Mouse (Mus musculus) heart, adult 9 months (tissue): ENCODE data around the gene Galnt6.
"Not testable (repeated sequence)": the region's sequence is repeated elsewhere in the genome, so short reads cannot be mapped to it uniquely, and the experiment has no call there.

Experiments used
- DNase-seq, 2 experiments: peaks; one replicate each; pipeline ENCODE4 v3.0.0; 2022; ENCODE audit warnings: low spot score in 2 of 2

The Galnt6 gene

DNA sequence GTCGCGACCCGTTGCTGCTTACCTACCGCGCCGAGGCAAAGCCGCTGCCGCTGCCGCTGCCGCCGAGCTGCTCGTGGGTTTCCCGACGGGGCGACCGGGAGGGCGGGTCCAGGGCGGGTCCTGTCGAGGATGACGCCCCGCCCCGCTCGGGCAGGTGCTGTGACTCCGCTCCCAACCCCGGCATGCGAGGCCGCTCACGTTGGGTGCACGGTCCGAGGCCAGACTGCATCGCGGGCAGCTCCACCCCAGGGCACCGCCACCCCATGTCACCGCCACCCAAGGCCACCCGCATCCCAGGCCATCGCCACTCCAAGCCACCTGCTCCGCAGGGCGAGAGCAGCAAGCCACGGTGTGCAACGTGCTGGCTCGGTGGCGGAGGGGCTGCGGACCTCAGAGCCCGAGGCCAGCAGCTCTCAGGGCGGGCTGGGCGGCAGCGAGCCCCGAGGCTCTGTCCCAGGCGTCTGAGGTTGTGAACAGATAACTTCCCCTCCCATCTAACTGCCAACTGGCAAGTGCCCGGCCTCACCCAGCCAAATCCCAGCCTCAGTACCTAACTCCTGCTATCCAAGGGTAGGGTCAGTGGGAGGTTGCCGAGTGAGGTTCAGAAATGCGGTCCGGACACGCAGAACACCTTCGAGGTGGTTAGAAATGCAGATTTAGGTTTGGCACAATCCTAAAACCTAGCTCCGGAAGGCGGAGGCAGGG, at the start of gene Galnt6:
Gene Galnt6 (minus strand): TSS at position 96 of the 705 bp plus-strand sequence.
- DNase-seq = no peak

GRCm38 (mm10) chr15:100777020-100778016, 48.1 kb upstream of the Galnt6 start:
- no peak for DNase-seq

- DNase-seq = no peak
Measured at GRCm38 (mm10) chr15:100776424-100776823, 47.2 kb upstream of the Galnt6 start.

DNA sequence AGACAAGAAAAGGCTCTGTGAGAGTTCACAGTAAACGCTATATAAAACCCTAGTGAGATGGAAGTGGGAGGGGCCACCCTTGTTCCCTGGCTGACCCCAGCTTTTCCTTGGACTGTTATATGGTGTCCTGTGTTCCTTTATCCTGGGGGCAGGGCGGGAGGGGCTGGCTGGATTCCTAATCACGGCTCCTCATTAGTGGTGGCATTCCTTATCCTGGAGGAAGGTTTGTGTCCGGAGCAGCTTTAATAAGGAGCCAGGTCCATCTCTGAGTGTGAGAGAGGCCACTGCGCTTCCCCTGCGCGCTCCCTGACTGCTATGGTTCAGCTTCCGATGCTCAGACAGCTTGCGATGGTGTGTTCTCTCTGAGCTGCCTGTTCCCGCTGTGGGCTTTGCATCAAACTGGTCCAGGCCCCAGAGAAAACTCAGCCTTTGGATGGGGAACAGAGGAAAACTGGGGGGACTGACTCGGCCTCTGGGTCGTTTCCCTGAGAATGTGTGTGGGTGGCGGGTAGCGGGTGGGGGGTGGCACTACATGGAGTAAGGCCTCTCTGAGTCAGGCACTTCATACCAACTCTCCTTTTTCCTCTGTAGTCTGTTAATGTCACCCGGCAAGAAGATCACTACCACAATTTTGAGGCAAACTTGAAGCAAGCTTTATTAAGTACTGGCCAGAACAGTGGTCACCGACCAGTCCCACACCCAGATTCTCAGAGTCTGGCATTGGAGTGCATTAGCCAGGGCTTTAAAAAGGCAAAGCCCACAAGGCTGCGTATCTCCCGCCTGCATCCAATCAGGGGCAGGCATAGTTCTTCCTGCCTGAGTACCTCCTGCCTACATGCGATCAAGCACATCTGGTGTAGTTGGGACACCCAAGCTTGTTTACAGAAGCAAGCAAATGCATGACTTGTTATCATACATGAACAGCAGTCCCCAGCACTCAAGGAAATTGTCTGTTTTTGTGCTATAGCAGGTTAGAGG, 46.3 kb upstream of the Galnt6 start:
- DNase-seq = no peak

- not testable (repeated sequence) for DNase-seq
Measured at GRCm38 (mm10) chr15:100773859-100774258, 44.7 kb upstream of the Galnt6 start.

DNA sequence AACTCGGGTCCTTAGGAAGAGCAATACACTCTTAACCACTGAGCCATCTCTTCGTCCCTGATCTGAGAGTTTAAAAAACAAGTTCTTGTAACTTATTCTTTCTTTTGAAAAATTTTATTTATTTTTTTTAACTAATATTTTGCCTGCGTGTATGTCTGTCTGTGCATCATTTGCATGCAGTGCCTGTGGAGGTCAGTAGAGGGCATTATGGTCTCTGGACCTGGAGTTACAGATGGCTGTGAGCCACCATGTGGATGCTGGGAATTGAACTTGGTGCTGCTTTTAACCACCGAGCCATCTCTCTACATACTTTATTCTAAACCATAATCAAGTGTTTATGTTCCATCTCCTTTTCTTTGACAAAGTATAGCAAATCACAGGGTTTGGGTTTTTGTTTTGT, 43.5 kb upstream of the Galnt6 start:
- DNase-seq = no peak

DNA sequence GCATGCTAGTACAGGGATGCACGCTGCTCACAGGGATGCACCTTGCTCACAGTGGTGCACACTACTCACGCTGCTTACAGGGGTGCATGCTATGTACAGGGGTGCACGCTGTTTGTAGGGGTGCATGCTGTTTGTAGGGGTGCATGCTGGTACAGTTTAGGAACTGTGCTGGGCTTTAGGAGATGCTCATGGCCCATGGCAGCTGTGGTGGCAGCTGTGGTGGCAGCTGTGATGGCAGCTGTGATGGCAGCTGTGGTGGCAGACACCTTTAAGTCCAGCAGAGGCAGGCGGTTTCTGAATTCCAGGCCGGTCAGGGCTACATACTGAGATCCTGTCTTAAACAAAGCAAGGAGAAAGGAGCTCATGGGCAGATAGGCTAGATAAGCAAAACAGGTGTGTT, 41.2 kb upstream of the Galnt6 start:
- no peak for DNase-seq

DNA sequence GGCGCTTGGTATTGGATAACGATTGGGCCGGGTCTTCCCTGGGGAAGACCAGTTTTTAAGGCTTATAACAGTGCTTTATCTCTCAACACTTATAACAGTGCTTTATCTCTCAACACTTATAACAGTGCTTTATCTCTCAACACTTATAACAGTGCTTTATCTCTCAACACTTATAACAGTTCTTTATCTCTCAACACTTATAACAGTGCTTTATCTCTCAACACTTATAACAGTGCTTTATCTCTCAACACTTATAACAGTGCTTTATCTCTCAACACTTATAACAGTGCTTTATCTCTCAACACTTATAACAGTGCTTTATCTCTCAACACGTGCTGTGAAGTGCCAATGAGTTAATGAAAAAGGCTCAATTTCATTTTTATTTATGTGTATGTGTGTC, 39.8 kb upstream of the Galnt6 start:
- DNase-seq = not testable (repeated sequence)

DNA sequence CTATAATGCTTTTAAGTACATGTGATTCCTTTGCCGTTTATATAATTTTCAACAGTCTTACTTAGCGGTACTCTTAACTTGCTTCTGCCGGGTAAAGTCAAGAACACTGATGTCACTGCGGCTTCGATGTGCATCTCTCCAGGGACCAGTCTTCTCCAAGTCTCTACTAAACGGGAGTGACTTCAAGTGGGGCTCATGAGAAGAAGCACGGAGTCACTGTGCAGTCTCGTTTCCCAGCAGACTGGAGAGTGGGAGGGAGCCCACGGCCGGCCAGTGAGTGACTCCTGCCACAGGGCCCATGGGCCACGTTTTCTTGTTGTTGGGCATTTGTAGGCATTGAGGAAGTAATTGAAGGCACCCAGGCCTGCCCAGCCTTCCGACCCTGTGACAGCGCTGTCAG, 38.7 kb upstream of the Galnt6 start:
- DNase-seq = no peak

DNA sequence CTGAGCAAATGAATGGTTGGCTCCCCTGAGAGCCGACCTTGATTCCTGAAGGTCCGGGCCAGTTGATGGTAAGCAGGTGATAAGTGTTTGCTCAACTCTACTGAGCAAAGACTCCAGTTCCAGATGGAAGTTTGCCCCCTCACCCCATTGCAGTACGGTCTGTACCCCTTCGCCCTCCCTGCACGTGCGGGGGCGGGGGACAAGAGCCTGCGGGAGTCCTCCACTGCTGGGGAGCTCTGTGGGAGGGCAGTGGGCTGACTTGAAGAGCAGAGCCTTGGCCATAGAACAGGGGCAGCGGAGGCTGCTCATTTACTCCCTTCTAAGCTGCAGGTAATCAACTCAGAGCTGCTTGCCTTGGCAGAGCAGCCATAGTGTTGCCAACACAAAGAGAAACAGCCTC, 37.6 kb upstream of the Galnt6 start:
- no peak for DNase-seq

GRCm38 (mm10) chr15:100764163-100764951, 35.2 kb upstream of the Galnt6 start:
- DNase-seq = no peak

GRCm38 (mm10) chr15:100762649-100763048, 33.5 kb upstream of the Galnt6 start:
- DNase-seq = no peak

DNA sequence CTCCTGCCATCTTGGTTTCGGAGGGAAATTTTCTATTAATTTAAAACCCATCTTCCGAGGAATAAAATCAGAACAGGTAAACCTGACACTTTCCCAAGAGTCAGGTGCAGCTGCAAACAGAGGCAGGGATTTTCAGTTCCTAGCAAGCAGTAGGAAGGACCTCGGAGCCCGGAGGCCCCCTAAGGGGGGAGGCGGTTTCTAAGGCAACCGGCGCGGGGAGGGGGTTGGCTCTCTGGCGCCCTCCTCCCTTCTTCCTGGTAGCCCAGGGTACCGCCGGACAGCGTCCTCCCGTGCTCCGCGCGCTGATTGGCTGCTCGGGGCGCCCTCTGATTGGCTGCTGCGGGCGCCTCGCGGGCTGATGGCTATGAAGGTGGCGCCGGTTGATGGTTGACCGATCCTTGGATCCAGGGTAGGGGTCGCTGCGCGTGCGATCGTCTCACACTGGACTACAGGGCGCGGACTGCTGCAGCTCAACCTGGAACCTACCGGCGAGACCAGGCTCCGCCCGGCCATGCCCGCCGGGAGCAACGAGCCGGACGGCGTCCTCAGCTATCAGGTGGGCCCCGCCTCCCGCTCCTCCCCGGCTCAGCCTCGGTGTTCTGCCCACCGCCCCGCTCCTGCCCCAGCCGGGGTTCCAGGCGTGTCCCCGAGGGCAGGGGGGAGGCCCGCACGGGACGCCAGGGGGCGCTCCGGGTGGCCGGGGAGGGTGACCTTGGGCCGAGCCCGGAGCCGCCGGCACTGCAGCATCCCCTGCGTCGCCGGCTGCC, 32.4 kb upstream of the Galnt6 start, which contains the start of gene Slc4a8:
Gene Slc4a8 (plus strand): TSS at position 329 of the 767 bp plus-strand sequence.
- DNase-seq = peak; percentile 84 to 91

DNA sequence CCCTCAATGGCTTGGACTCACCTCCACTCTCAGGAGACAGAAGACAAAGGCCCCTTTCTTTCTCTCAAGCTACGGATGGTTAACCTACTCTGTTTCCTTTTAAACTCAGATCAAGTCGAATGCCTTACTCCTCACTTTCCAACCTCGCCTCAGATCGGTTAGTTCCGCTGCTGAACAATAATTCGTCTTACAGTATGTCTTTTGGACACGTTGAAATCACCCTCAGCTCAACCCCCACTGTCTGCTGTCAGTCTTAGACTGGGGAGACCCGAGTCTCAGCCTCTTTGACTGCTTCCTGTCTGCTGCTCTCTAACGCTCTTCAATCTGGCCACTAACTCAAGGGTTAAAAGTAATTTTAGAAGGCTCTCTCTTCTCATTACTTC, 31.9 kb upstream of the Galnt6 start:
- no peak for DNase-seq

GRCm38 (mm10) chr15:100759286-100759685, 30.1 kb upstream of the Galnt6 start:
- DNase-seq = no peak

DNA sequence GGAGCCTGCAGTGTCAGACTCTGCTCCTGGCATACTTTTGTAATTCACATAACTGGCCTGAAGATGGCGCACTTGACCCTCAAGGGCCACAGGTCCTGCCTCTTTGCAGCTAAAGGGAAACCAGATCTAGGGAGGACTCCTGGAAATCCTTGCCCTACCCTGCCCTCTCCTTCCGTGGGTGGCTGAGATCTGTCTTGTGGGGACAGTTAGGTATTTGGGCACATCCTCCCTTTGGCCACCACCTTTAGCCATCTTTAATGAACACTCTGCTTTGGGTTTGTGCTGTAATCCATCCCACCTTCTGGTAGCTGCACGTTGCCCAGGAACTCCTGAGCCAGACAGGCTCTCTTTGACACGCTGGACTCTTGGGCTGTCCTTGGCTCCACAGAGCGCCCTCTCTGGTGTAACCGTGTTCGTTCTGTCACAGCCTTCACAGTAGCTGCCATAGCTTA, 28.4 kb upstream of the Galnt6 start:
- DNase-seq = no peak

- no peak for DNase-seq
Measured at GRCm38 (mm10) chr15:100755881-100756624, 26.9 kb upstream of the Galnt6 start.

DNA sequence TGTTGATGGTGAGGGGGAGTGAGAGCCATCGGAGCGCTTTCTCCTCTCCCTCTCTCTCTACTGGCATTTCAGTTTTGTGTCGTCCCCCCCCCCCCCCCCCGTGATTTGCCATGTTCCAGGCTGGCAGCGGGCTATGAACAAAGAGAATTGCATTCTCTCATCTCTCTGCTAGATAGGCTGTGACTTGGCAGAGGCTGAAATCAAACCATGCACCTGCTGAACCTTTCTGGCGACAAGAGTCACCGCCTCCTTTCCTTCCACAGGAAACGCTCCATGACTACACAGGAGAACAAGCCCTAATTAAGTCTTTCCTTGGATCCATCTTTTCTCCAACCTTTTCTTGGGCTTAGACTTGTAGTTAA, 26.3 kb upstream of the Galnt6 start:
- no peak for DNase-seq

DNA sequence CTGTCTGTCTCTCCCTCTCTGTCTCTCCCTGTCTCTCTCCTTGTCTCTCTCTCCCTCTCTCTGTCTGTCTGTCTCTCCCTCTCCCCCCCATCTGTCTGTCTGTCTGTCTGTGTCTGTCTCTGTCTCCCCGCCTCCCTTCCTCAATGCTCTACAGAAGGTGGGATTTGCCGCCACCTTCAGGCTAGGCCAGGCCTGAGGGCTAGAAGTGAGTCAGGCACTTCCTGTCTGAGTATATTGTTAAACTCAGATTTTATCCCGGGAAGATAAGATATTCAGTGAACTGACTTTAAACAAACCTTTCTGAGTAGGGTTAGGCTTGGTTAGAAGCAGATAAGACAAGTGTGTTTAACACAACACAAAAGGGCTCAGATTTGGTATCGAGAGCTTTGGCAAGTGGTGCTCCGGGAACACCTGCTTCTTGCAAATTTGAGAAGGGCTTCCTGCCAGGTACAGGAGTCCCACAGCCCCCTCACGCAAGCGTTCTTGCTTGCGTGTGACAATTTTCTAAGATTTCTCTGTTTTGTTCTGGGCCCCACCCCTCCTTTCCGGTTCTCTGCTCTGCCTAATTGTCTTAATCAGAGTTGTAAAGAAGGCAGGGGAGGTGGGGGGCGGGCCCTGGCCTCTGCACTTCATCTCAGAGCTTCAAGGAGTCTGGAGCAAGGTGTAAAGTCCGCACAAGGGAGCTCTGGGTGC, 25.8 kb upstream of the Galnt6 start:
- no peak for DNase-seq
